Mouse (Mus musculus): ENCODE results near the gene Slc37a1. TPM values are rescaled to one million over a fixed set of nuclear protein-coding genes. Genes with fewer than 3 reads are reported as not detected.
"Not testable (repeated sequence)": the region's sequence is repeated elsewhere in the genome, so short reads cannot be mapped to it uniquely, and the experiment has no call there.

Slc37a1 gene
- polyA plus RNA-seq, 1 experiment from 2014 or later = 4.6 TPM

- Histone ChIP-seq H3K9ac (no peak overlapping the region), H3K36me3 (no peaks in the 10 kb centered on the region), H3K4me3 (replicated peaks) (no peak overlapping the region), H3K27me3 (no peaks in the 10 kb centered on the region), H3K4me2 (replicated peaks) (no peak overlapping the region), H3K4me1 (no peaks in the 10 kb centered on the region), H3K9me3 (replicated peaks) (no peaks in the 10 kb centered on the region), H3K27ac (replicated peaks) (no peak overlapping the region)
- WGBS = 80% methylated on average over 22 of the region's 22 CpGs
- ATAC-seq (ENCODE audit: insufficient number of reproducible peaks, low FRiP score, low TSS enrichment, low read depth) = no peak
These were observed 48.9 kb downstream of the Slc37a1 start for GRCm38 (mm10) chr17:31335344-31336080.

- H3K4me3 ChIP-seq (replicated peaks) = no peak overlapping the region
- no peak for ATAC-seq (ENCODE audit: insufficient number of reproducible peaks, low FRiP score, low TSS enrichment, low read depth)
- 81% methylated on average over 2 of the region's 2 CpGs for WGBS
These were observed 53.2 kb downstream of the Slc37a1 start for GRCm38 (mm10) chr17:31339769-31340168.

GRCm38 (mm10) chr17:31342191-31342590, 55.6 kb downstream of the Slc37a1 start:
- Histone ChIP-seq H3K36me3 (no peaks in the 10 kb centered on the region), H3K9me3 (replicated peaks) (no peaks in the 10 kb centered on the region), H3K9ac (no peak overlapping the region), H3K4me1 (no peaks in the 10 kb centered on the region), H3K27me3 (no peaks in the 10 kb centered on the region), H3K4me2 (replicated peaks) (no peak overlapping the region), H3K27ac (replicated peaks) (no peak overlapping the region), H3K4me3 (replicated peaks) (no peak overlapping the region)
- ATAC-seq (ENCODE audit: insufficient number of reproducible peaks, low FRiP score, low TSS enrichment, low read depth) = no peak
- WGBS = 74% methylated on average over 6 of the region's 6 CpGs

More at GRCm38 (mm10) chr17:31339769-31340168, 53.2 kb downstream of the Slc37a1 start:
- Histone ChIP-seq H3K27ac (replicated peaks) (no peak overlapping the region), H3K4me2 (replicated peaks) (no peak overlapping the region), H3K36me3 (no peaks in the 10 kb centered on the region), H3K9me3 (replicated peaks) (no peaks in the 10 kb centered on the region), H3K4me1 (no peaks in the 10 kb centered on the region), H3K9ac (no peak overlapping the region), H3K27me3 (no peaks in the 10 kb centered on the region)

- WGBS = 39% methylated on average over 5 of the region's 5 CpGs
- no peaks in the 10 kb centered on the region for H3K4me1 ChIP-seq
- no peak overlapping the region for H3K4me3 ChIP-seq (replicated peaks)
- no peaks in the 10 kb centered on the region for H3K27me3 ChIP-seq
- no peak overlapping the region for H3K27ac ChIP-seq (replicated peaks)
- no peak for ATAC-seq (ENCODE audit: insufficient number of reproducible peaks, low FRiP score, low TSS enrichment, low read depth)
- H3K4me2 ChIP-seq (replicated peaks) = no peak overlapping the region
- no peaks in the 10 kb centered on the region for H3K9me3 ChIP-seq (replicated peaks)
- no peaks in the 10 kb centered on the region for H3K36me3 ChIP-seq
- H3K9ac ChIP-seq = no peak overlapping the region
These were observed 57.7 kb downstream of the Slc37a1 start for GRCm38 (mm10) chr17:31344172-31344801.

- no peak overlapping the region for H3K4me3 ChIP-seq (replicated peaks)
- 89% methylated on average over 3 of the region's 3 CpGs for WGBS
- H3K27ac ChIP-seq (replicated peaks) = no peak overlapping the region
- H3K27me3 ChIP-seq = no peaks in the 10 kb centered on the region
- H3K9me3 ChIP-seq (replicated peaks) = no peaks in the 10 kb centered on the region
- H3K9ac ChIP-seq = no peak overlapping the region
- H3K36me3 ChIP-seq = no peaks in the 10 kb centered on the region
- H3K4me2 ChIP-seq (replicated peaks) = no peak overlapping the region
- no peak for ATAC-seq (ENCODE audit: insufficient number of reproducible peaks, low FRiP score, low TSS enrichment, low read depth)
- H3K4me1 ChIP-seq = no peaks in the 10 kb centered on the region
These were observed 58.2 kb downstream of the Slc37a1 start for GRCm38 (mm10) chr17:31344816-31345215.

- WGBS = 81% methylated on average over 5 of the region's 5 CpGs
- Histone ChIP-seq H3K27ac (replicated peaks) (no peak overlapping the region), H3K4me2 (replicated peaks) (no peak overlapping the region), H3K4me1 (no peaks in the 10 kb centered on the region), H3K4me3 (replicated peaks) (no peak overlapping the region), H3K9ac (no peak overlapping the region), H3K9me3 (replicated peaks) (no peaks in the 10 kb centered on the region), H3K27me3 (no peaks in the 10 kb centered on the region), H3K36me3 (no peaks in the 10 kb centered on the region)
- no peak for ATAC-seq (ENCODE audit: insufficient number of reproducible peaks, low FRiP score, low TSS enrichment, low read depth)
These were observed 61.5 kb downstream of the Slc37a1 start for GRCm38 (mm10) chr17:31348129-31348528.

- 69% methylated on average over 12 of the region's 12 CpGs for WGBS
- ATAC-seq (ENCODE audit: insufficient number of reproducible peaks, low FRiP score, low TSS enrichment, low read depth) = no peak
These were observed 62.8 kb downstream of the Slc37a1 start for GRCm38 (mm10) chr17:31349388-31349787.

GRCm38 (mm10) chr17:31351984-31352383, 65.4 kb downstream of the Slc37a1 start:
- Histone ChIP-seq H3K4me2 (replicated peaks) (no peak overlapping the region), H3K36me3 (no peaks in the 10 kb centered on the region), H3K4me1 (no peaks in the 10 kb centered on the region), H3K9me3 (replicated peaks) (no peaks in the 10 kb centered on the region), H3K27ac (replicated peaks) (no peak overlapping the region), H3K27me3 (no peaks in the 10 kb centered on the region), H3K9ac (no peak overlapping the region), H3K4me3 (replicated peaks) (no peak overlapping the region)
- 45% methylated on average over 8 of the region's 8 CpGs for WGBS
- no peak; the same call in 1 of the 2 replicates for ATAC-seq (ENCODE audit: insufficient number of reproducible peaks, low FRiP score, low TSS enrichment, low read depth)

More at GRCm38 (mm10) chr17:31349388-31349787, 62.8 kb downstream of the Slc37a1 start:
- no peak overlapping the region for H3K27ac ChIP-seq (replicated peaks)
- no peak overlapping the region for H3K4me2 ChIP-seq (replicated peaks)
- no peaks in the 10 kb centered on the region for H3K36me3 ChIP-seq
- no peaks in the 10 kb centered on the region for H3K4me1 ChIP-seq
- no peaks in the 10 kb centered on the region for H3K27me3 ChIP-seq
- H3K4me3 ChIP-seq (replicated peaks) = no peak overlapping the region
- no peaks in the 10 kb centered on the region for H3K9me3 ChIP-seq (replicated peaks)
- no peak overlapping the region for H3K9ac ChIP-seq

- no peaks in the 10 kb centered on the region for H3K9me3 ChIP-seq (replicated peaks)
- no peak overlapping the region for H3K4me2 ChIP-seq (replicated peaks)
- H3K27me3 ChIP-seq = no peaks in the 10 kb centered on the region
- no peaks in the 10 kb centered on the region for H3K36me3 ChIP-seq
- 73% methylated on average over 2 of the region's 2 CpGs for WGBS
- H3K27ac ChIP-seq (replicated peaks) = no peak overlapping the region
- H3K9ac ChIP-seq = no peak overlapping the region
- no peak for ATAC-seq (ENCODE audit: insufficient number of reproducible peaks, low FRiP score, low TSS enrichment, low read depth)
- H3K4me1 ChIP-seq = no peaks in the 10 kb centered on the region
- no peak overlapping the region for H3K4me3 ChIP-seq (replicated peaks)
These were observed 66.7 kb downstream of the Slc37a1 start for GRCm38 (mm10) chr17:31353255-31353654.

GRCm38 (mm10) chr17:31354684-31355083, 68.1 kb downstream of the Slc37a1 start:
- H3K27me3 ChIP-seq; H3K9ac ChIP-seq; H3K4me1 ChIP-seq; H3K27ac ChIP-seq (replicated peaks); ATAC-seq (ENCODE audit: insufficient number of reproducible peaks, low FRiP score, low TSS enrichment, low read depth); H3K9me3 ChIP-seq (replicated peaks); H3K4me2 ChIP-seq (replicated peaks); H3K36me3 ChIP-seq; H3K4me3 ChIP-seq (replicated peaks): not testable (repeated sequence)
- WGBS = 79% methylated on average over 3 of the region's 3 CpGs

- Histone ChIP-seq H3K9ac (no peak overlapping the region), H3K27me3 (no peaks in the 10 kb centered on the region), H3K27ac (replicated peaks) (no peak overlapping the region), H3K9me3 (replicated peaks) (no peaks in the 10 kb centered on the region), H3K4me2 (replicated peaks) (no peak overlapping the region), H3K36me3 (no peaks in the 10 kb centered on the region), H3K4me3 (replicated peaks) (no peak overlapping the region), H3K4me1 (no peaks in the 10 kb centered on the region)
- ATAC-seq (ENCODE audit: insufficient number of reproducible peaks, low FRiP score, low TSS enrichment, low read depth) = no peak
- 25% methylated on average over 8 of the region's 8 CpGs for WGBS
These were observed 69.4 kb downstream of the Slc37a1 start for GRCm38 (mm10) chr17:31355792-31356502.
